Mouse (Mus musculus) midbrain, embryonic 11.5 days (tissue): ENCODE results near the gene Slc31a2. TPM values are rescaled to one million over a fixed set of nuclear protein-coding genes. Genes with fewer than 3 reads are reported as not detected.

Experiments used
- ATAC-seq: fragments of 200-750 bp; cut with Nextera tagmentation; 2 replicates; pipeline ENCODE4 v1.8.0; 2017; ENCODE audit warnings: moderate TSS enrichment, moderate library complexity; ENCODE audit not compliant: low FRiP score
- DNase-seq: peaks from one replicate; pipeline ENCODE4 v3.0.0; 2015; ENCODE audit warnings: low spot score; ENCODE audit errors: missing footprints
- H3K27ac ChIP-seq: fragments of 300-500 bp; sonication (generic); 2 replicates; pipeline ENCODE4 v1.5.1; 2014; ENCODE audit warnings: low read depth, low read length
- H3K27me3 ChIP-seq: fragments of 300-500 bp; sonication (generic); 2 replicates; pipeline ENCODE4 v1.6.1; 2014; ENCODE audit warnings: mild to moderate bottlenecking, low read length, moderate library complexity, mixed read lengths; ENCODE audit not compliant: control insufficient read depth, insufficient read depth
- H3K36me3 ChIP-seq: fragments of 300-500 bp; sonication (generic); 2 replicates; pipeline ENCODE4 v1.6.1; 2014; ENCODE audit warnings: mild to moderate bottlenecking, low read length, moderate library complexity, mixed read lengths; ENCODE audit not compliant: control insufficient read depth, insufficient read depth
- H3K4me1 ChIP-seq: fragments of 300-500 bp; sonication (generic); 2 replicates; pipeline ENCODE4 v1.6.1; 2014; ENCODE audit warnings: low read length; ENCODE audit not compliant: control insufficient read depth, insufficient read depth
- H3K4me2 ChIP-seq: fragments of 300-500 bp; sonication (generic); 2 replicates; pipeline ENCODE4 v1.6.1; 2014; ENCODE audit warnings: mild to moderate bottlenecking, moderate library complexity
- H3K4me3 ChIP-seq: fragments of 300-500 bp; sonication (generic); 2 replicates; pipeline ENCODE4 v1.5.1; 2014; ENCODE audit warnings: low read depth, low read length
- H3K9ac ChIP-seq: fragments of 300-500 bp; sonication (generic); 2 replicates; pipeline ENCODE4 v1.6.1; 2014; ENCODE audit warnings: low read length
- H3K9me3 ChIP-seq: fragments of 300-500 bp; sonication (generic); 2 replicates; pipeline ENCODE4 v1.6.1; 2016; ENCODE audit warnings: low read length; ENCODE audit not compliant: control insufficient read depth
- WGBS: fragments of 180-500 bp; shearing (Covaris S2); extraction: QIAGEN DNeasy Blood & Tissue Kit; methylation state at CpG from one replicate; pipeline ENCODE4 v1.1.7; 2014; 5-methylcytosine and 5-hydroxymethylcytosine counted together
- polyA plus RNA-seq: library from polyadenylated mRNA; unstranded; fragments of >200 nt; fragmentation: Nextera tagmentation; extraction: Ambion mirVana; gene quantifications from 2 replicates; pipeline ENCODE4 v1.2.1, GENCODE M21; 2014

Slc31a2 gene
- polyA plus RNA-seq, 1 experiment from 2014 or later, result 9.1 TPM

GRCm38 (mm10) chr4:62347605-62348328 is 85.4 kb downstream of the Slc31a2 start:
- H3K9me3 ChIP-seq, result no peaks in the 10 kb centered on the region
- no peak overlapping the region for H3K4me3 ChIP-seq
- H3K27ac ChIP-seq, result no peak overlapping the region
- no peak overlapping the region for H3K9ac ChIP-seq
- WGBS, result 81% methylated on average over 9 of the region's 9 CpGs
- H3K36me3 ChIP-seq, result no peaks in the 10 kb centered on the region
- DNase-seq (no peak), ATAC-seq (no peak)
- no peaks in the 10 kb centered on the region for H3K27me3 ChIP-seq
- no peaks in the 10 kb centered on the region for H3K4me1 ChIP-seq
- H3K4me2 ChIP-seq, result no peak overlapping the region

Other genes starting within 250 kb of the Slc31a2 start
- not detected in 2 replicates for gene Mup20, start 208.4 kb upstream of the Slc31a2 start, polyA plus RNA-seq
- gene Mup3, start 175.2 kb upstream of the Slc31a2 start, polyA plus RNA-seq, result not detected in 2 replicates
- gene Mup21, start 111.7 kb upstream of the Slc31a2 start, polyA plus RNA-seq, result not detected in 2 replicates
- gene Zfp37, start 31.5 kb upstream of the Slc31a2 start, polyA plus RNA-seq, result 29.3 and 35.7 TPM in 2 replicates
- 17.9 and 19.6 TPM in 2 replicates for gene Fkbp15, start 98.0 kb downstream of the Slc31a2 start, polyA plus RNA-seq
- 50.2 and 52.4 TPM in 2 replicates for gene Slc31a1, start 98.2 kb downstream of the Slc31a2 start, polyA plus RNA-seq
- 176 and 178 TPM in 2 replicates for gene Cdc26, start 146.1 kb downstream of the Slc31a2 start, polyA plus RNA-seq
- gene Prpf4, start 146.2 kb downstream of the Slc31a2 start, polyA plus RNA-seq, result 28.0 and 29.9 TPM in 2 replicates
- gene Rnf183, start 172.7 kb downstream of the Slc31a2 start, polyA plus RNA-seq, result not detected in 2 replicates
- gene Wdr31, start 208.3 kb downstream of the Slc31a2 start, polyA plus RNA-seq, result 6.3 and 7.9 TPM in 2 replicates
- 0.46 and 0.66 TPM in 2 replicates for gene Bspry, start 217.5 kb downstream of the Slc31a2 start, polyA plus RNA-seq
- gene Hdhd3, start 240.9 kb downstream of the Slc31a2 start, polyA plus RNA-seq, result 10.8 and 12.1 TPM in 2 replicates